Mouse (Mus musculus): ENCODE results near the gene Myh3. TPM values are rescaled to one million over a fixed set of nuclear protein-coding genes. Genes with fewer than 3 reads are reported as not detected.

The Myh3 gene
- polyA plus RNA-seq, 1 experiment from 2014 or later = 0.50 TPM

GRCm38 (mm10) chr11:67067741-67068140 lies 10.4 kb upstream of the Myh3 start:
- H3K9ac ChIP-seq (ENCODE audit: low read depth, low read length) = no peak overlapping the region
- 82% methylated on average over 3 of the region's 3 CpGs for WGBS
- H3K27ac ChIP-seq (ENCODE audit: low read length) = peak overlapping the region; percentile 48; the same call in 1 of the 2 replicates
- H3K4me3 ChIP-seq (ENCODE audit: low read length) = no peak overlapping the region
- no peaks in the 10 kb centered on the region for H3K9me3 ChIP-seq (ENCODE audit: control insufficient read depth, low read length)
- ATAC-seq = no peak
- H3K27me3 ChIP-seq (replicated peaks; ENCODE audit: control insufficient read depth, insufficient read depth, low read length) = no peaks in the 10 kb centered on the region
- no peaks in the 10 kb centered on the region for H3K4me1 ChIP-seq (ENCODE audit: control insufficient read depth, insufficient read depth, low read length)
- peaks cover 15% of the 10 kb centered on the region for H3K36me3 ChIP-seq (ENCODE audit: control insufficient read depth, insufficient read depth, low read length)
- no peak overlapping the region for H3K4me2 ChIP-seq (ENCODE audit: low read depth, low read length)

GRCm38 (mm10) chr11:67072615-67073130 lies 5.4 kb upstream of the Myh3 start:
- WGBS = 78% methylated on average over 15 of the region's 15 CpGs
- Histone ChIP-seq H3K4me1 (ENCODE audit: control insufficient read depth, insufficient read depth, low read length) (no peaks in the 10 kb centered on the region), H3K4me3 (ENCODE audit: low read length) (no peak overlapping the region), H3K27me3 (replicated peaks; ENCODE audit: control insufficient read depth, insufficient read depth, low read length) (no peaks in the 10 kb centered on the region), H3K27ac (ENCODE audit: low read length) (no peak overlapping the region), H3K4me2 (ENCODE audit: low read depth, low read length) (no peak overlapping the region), H3K36me3 (ENCODE audit: control insufficient read depth, insufficient read depth, low read length) (no peaks in the 10 kb centered on the region), H3K9me3 (ENCODE audit: control insufficient read depth, low read length) (no peaks in the 10 kb centered on the region), H3K9ac (ENCODE audit: low read depth, low read length) (no peak overlapping the region)
- no peak for ATAC-seq

DNA sequence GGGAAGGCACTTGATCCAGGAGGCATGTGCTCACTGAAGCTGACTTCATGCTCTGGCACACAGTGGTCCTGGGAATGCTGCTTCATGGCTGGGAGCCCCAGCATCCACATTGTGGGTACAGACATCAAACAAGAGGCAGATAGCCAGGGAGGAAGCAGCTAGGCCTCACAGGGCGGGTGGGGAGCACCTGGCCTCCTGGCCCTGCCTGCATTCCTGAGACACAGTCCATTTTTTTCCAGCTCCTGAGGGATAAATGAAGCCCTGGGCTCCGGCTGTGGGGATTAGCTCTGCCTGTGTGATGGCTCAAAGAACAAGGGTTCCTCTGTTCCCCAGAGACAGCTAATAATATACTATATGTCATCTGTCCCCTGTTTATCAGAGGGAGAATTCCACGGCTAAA lies 3.1 kb upstream of the Myh3 start:
- WGBS = 26% methylated on average over 3 of the region's 3 CpGs

DNA sequence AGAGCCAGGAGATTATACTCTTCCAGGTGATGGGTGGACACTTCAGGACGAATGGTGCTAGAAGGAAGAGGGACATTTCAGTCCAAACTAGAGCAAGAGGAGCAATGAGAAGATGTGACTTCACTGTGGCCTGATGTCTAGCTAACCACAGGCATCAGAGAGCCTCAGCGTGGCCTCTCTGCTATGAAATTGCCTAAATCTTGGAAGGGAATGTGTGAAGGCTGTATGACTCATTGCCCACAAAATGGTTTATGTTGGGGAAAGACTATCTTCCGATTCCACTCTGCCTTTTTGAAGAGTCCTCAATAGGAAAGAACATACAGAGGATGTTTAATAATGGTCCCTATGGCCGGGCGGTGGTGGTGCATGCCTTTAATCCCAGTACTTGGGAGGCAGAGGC lies 1.3 kb upstream of the Myh3 start:
- ATAC-seq = no peak
- no peak overlapping the region for H3K4me2 ChIP-seq (ENCODE audit: low read depth, low read length)
- H3K27ac ChIP-seq (ENCODE audit: low read length) = no peak overlapping the region
- H3K4me1 ChIP-seq (ENCODE audit: control insufficient read depth, insufficient read depth, low read length) = no peaks in the 10 kb centered on the region
- WGBS = 83% methylated on average over 5 of the region's 5 CpGs
- H3K36me3 ChIP-seq (ENCODE audit: control insufficient read depth, insufficient read depth, low read length) = no peaks in the 10 kb centered on the region
- no peak overlapping the region for H3K9ac ChIP-seq (ENCODE audit: low read depth, low read length)
- H3K27me3 ChIP-seq (replicated peaks; ENCODE audit: control insufficient read depth, insufficient read depth, low read length) = no peaks in the 10 kb centered on the region
- no peak overlapping the region for H3K4me3 ChIP-seq (ENCODE audit: low read length)
- no peaks in the 10 kb centered on the region for H3K9me3 ChIP-seq (ENCODE audit: control insufficient read depth, low read length)

More for the DNA sequence above, 3.1 kb upstream of the Myh3 start:
- Histone ChIP-seq H3K4me3 (ENCODE audit: low read length) (no peak overlapping the region), H3K4me1 (ENCODE audit: control insufficient read depth, insufficient read depth, low read length) (no peaks in the 10 kb centered on the region), H3K27ac (ENCODE audit: low read length) (no peak overlapping the region), H3K4me2 (ENCODE audit: low read depth, low read length) (no peak overlapping the region), H3K9me3 (ENCODE audit: control insufficient read depth, low read length) (no peaks in the 10 kb centered on the region), H3K36me3 (ENCODE audit: control insufficient read depth, insufficient read depth, low read length) (no peaks in the 10 kb centered on the region), H3K9ac (ENCODE audit: low read depth, low read length) (no peak overlapping the region; the same call in 1 of the 2 replicates), H3K27me3 (replicated peaks; ENCODE audit: control insufficient read depth, insufficient read depth, low read length) (no peaks in the 10 kb centered on the region)
- ATAC-seq = no peak

DNA sequence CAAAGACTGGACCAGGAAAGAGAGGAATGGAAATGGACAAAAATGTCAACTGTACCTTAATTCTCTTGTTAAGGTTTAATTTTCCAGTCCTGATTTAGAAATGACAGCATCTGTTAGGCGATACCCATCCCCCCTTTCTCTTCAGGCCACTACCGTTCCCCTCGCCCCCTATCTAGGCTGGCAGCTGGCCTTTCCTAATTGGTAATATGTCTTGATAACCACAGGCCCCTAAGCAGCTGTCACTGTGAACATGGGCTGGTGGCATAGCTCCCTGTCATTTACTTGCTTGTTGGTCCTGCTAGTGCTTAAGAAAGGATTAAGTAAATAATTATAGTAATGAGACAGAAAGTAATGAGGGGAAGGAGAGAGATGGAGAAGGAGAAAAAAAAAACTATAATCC lies 665 bp upstream of the Myh3 start:
- no peaks in the 10 kb centered on the region for H3K36me3 ChIP-seq (ENCODE audit: control insufficient read depth, insufficient read depth, low read length)
- no peak for ATAC-seq
- no peak overlapping the region for H3K9ac ChIP-seq (ENCODE audit: low read depth, low read length)
- no peak overlapping the region for H3K4me3 ChIP-seq (ENCODE audit: low read length)
- no peaks in the 10 kb centered on the region for H3K9me3 ChIP-seq (ENCODE audit: control insufficient read depth, low read length)
- WGBS = 59% methylated on average over 3 of the region's 3 CpGs
- H3K4me2 ChIP-seq (ENCODE audit: low read depth, low read length) = no peak overlapping the region
- H3K4me1 ChIP-seq (ENCODE audit: control insufficient read depth, insufficient read depth, low read length) = no peaks in the 10 kb centered on the region
- H3K27me3 ChIP-seq (replicated peaks; ENCODE audit: control insufficient read depth, insufficient read depth, low read length) = no peaks in the 10 kb centered on the region
- no peak overlapping the region for H3K27ac ChIP-seq (ENCODE audit: low read length)

- Histone ChIP-seq H3K4me3 (ENCODE audit: low read length) (no peak overlapping the region), H3K9me3 (ENCODE audit: control insufficient read depth, low read length) (no peaks in the 10 kb centered on the region), H3K9ac (ENCODE audit: low read depth, low read length) (no peak overlapping the region), H3K27ac (ENCODE audit: low read length) (no peak overlapping the region), H3K36me3 (ENCODE audit: control insufficient read depth, insufficient read depth, low read length) (no peaks in the 10 kb centered on the region), H3K4me1 (ENCODE audit: control insufficient read depth, insufficient read depth, low read length) (no peaks in the 10 kb centered on the region), H3K27me3 (replicated peaks; ENCODE audit: control insufficient read depth, insufficient read depth, low read length) (peaks cover 6% of the 10 kb centered on the region), H3K4me2 (ENCODE audit: low read depth, low read length) (no peak overlapping the region)
- ATAC-seq = no peak
- 89% methylated on average over 6 of the region's 6 CpGs for WGBS
Measured at GRCm38 (mm10) chr11:67078888-67079287, 788 bp downstream of the Myh3 start.

DNA sequence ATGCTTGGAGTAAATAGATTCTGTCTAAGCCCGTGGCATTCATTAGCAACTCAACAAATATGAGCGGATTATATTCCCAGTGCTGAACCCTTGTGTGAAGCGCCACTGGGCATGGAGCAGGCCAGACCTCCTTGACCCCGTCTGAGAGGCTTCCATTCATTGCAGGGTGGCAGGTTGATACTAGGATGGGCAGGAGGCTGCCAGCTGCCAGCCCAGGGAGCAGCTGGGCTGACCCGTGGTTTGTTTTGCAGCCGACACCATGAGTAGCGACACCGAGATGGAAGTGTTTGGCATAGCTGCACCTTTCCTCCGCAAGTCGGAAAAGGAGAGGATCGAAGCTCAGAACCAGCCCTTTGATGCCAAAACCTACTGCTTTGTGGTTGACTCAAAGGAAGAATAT lies 1.6 kb downstream of the Myh3 start:
- Histone ChIP-seq H3K27ac (ENCODE audit: low read length) (no peak overlapping the region), H3K9me3 (ENCODE audit: control insufficient read depth, low read length) (no peaks in the 10 kb centered on the region), H3K27me3 (replicated peaks; ENCODE audit: control insufficient read depth, insufficient read depth, low read length) (peaks cover 9% of the 10 kb centered on the region), H3K9ac (ENCODE audit: low read depth, low read length) (no peak overlapping the region), H3K36me3 (ENCODE audit: control insufficient read depth, insufficient read depth, low read length) (no peaks in the 10 kb centered on the region), H3K4me1 (ENCODE audit: control insufficient read depth, insufficient read depth, low read length) (no peaks in the 10 kb centered on the region), H3K4me3 (ENCODE audit: low read length) (no peak overlapping the region), H3K4me2 (ENCODE audit: low read depth, low read length) (no peak overlapping the region)
- WGBS = 63% methylated on average over 11 of the region's 11 CpGs
- ATAC-seq = no peak

DNA sequence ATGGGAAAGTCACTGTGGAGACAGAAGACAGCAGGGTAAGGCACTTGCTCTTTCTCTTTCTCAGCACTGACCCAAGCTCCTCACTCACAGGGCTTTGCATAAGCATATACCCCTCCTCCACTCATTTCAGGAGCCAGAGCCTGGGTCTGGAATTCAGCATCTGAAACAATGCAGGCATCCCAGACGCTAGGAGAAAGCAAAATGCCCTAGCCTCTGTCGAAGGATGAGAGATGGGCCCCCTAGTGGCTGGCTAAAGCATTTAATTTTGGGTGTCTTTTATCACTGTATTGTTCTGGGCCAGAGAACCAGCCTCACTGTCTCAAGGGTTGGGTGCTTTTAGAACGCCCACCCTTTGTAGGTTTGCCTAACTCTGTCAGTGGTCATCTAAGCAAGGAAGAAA lies 2.1 kb downstream of the Myh3 start:
- H3K27ac ChIP-seq (ENCODE audit: low read length) = no peak overlapping the region
- no peaks in the 10 kb centered on the region for H3K4me1 ChIP-seq (ENCODE audit: control insufficient read depth, insufficient read depth, low read length)
- H3K27me3 ChIP-seq (replicated peaks; ENCODE audit: control insufficient read depth, insufficient read depth, low read length) = peaks cover 9% of the 10 kb centered on the region
- H3K9ac ChIP-seq (ENCODE audit: low read depth, low read length) = no peak overlapping the region
- H3K4me3 ChIP-seq (ENCODE audit: low read length) = no peak overlapping the region
- peak; percentile 58 for ATAC-seq
- no peaks in the 10 kb centered on the region for H3K36me3 ChIP-seq (ENCODE audit: control insufficient read depth, insufficient read depth, low read length)
- 10% methylated on average over 3 of the region's 3 CpGs for WGBS
- H3K4me2 ChIP-seq (ENCODE audit: low read depth, low read length) = no peak overlapping the region
- H3K9me3 ChIP-seq (ENCODE audit: control insufficient read depth, low read length) = no peaks in the 10 kb centered on the region

- Histone ChIP-seq H3K9ac (ENCODE audit: low read depth, low read length) (no peak overlapping the region), H3K4me2 (ENCODE audit: low read depth, low read length) (no peak overlapping the region), H3K4me1 (ENCODE audit: control insufficient read depth, insufficient read depth, low read length) (peaks cover 2% of the 10 kb centered on the region), H3K4me3 (ENCODE audit: low read length) (no peak overlapping the region), H3K27me3 (replicated peaks; ENCODE audit: control insufficient read depth, insufficient read depth, low read length) (peaks cover 9% of the 10 kb centered on the region), H3K27ac (ENCODE audit: low read length) (no peak overlapping the region), H3K9me3 (ENCODE audit: control insufficient read depth, low read length) (no peaks in the 10 kb centered on the region), H3K36me3 (ENCODE audit: control insufficient read depth, insufficient read depth, low read length) (no peaks in the 10 kb centered on the region)
- peak; percentile 89 for ATAC-seq
- 6% methylated on average over 11 of the region's 11 CpGs for WGBS
Measured at GRCm38 (mm10) chr11:67081125-67081649, 3.1 kb downstream of the Myh3 start.

DNA sequence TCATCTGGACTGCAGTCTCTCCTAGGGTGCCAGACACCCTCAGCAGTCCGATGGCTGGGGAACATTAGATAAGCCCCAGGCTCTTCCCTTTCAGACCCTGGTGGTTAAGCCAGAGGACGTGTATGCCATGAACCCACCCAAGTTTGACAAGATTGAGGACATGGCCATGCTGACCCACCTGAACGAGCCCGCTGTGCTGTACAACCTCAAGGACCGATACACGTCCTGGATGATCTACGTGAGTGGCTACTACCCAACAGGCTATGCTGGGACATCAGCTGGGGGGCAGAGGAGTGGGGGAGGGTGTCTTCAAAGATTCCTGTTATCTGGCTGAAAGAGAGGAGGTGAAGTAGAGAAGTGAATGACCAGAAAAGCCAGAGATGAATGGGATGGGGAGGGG lies 4.1 kb downstream of the Myh3 start:
- peaks cover 9% of the 10 kb centered on the region for H3K27me3 ChIP-seq (replicated peaks; ENCODE audit: control insufficient read depth, insufficient read depth, low read length)
- no peaks in the 10 kb centered on the region for H3K36me3 ChIP-seq (ENCODE audit: control insufficient read depth, insufficient read depth, low read length)

More for the DNA sequence above, 4.1 kb downstream of the Myh3 start:
- no peak overlapping the region for H3K4me2 ChIP-seq (ENCODE audit: low read depth, low read length)
- WGBS = 90% methylated on average over 7 of the region's 7 CpGs
- peaks cover 7% of the 10 kb centered on the region for H3K4me1 ChIP-seq (ENCODE audit: control insufficient read depth, insufficient read depth, low read length)
- H3K9ac ChIP-seq (ENCODE audit: low read depth, low read length) = no peak overlapping the region
- H3K4me3 ChIP-seq (ENCODE audit: low read length) = no peak overlapping the region
- no peak overlapping the region for H3K27ac ChIP-seq (ENCODE audit: low read length)
- no peaks in the 10 kb centered on the region for H3K9me3 ChIP-seq (ENCODE audit: control insufficient read depth, low read length)
- ATAC-seq = no peak

All from intestine, embryonic 16.5 days (tissue).